Mouse (Mus musculus): ENCODE measurements at regions not wholly inside any gene's neighbourhood (a gene's known extent, or its start where the extent isn't known, plus 50 kb on each side); places are given as distances from the start of the nearest gene placed in this dataset.
"Not testable (repeated sequence)": the region's sequence is repeated elsewhere in the genome, so short reads cannot be mapped to it uniquely, and the experiment has no call there.

- H3K4me3 ChIP-seq = no peak overlapping the region
- DNase-seq (ENCODE audit: low spot score in 2 of 2) = no peak
- H3K27ac ChIP-seq = no peak overlapping the region
- no peak for TF ChIP-seq CTCF (conservative IDR thresholded peaks at IDR 0.05)
These were observed 60.6 kb upstream of the Helt start for GRCm38 (mm10) chr8:46355066-46355465.

- not testable (repeated sequence) for DNase-seq (ENCODE audit: low spot score in 2 of 2); H3K4me3 ChIP-seq
These were observed 63.5 kb upstream of the Helt start for GRCm38 (mm10) chr8:46357961-46358360.

GRCm38 (mm10) chr8:46362871-46363306, 68.4 kb upstream of the Helt start:
- DNase-seq (ENCODE audit: low spot score in 2 of 2) = no peak
- no peak overlapping the region for H3K4me3 ChIP-seq
- no peak for TF ChIP-seq CTCF (conservative IDR thresholded peaks at IDR 0.05)
- no peak overlapping the region for H3K27ac ChIP-seq

More at GRCm38 (mm10) chr8:46357961-46358360, 63.5 kb upstream of the Helt start:
- not testable (repeated sequence) for H3K27ac ChIP-seq

GRCm38 (mm10) chr8:46365711-46366110, 71.2 kb upstream of the Helt start:
- TF ChIP-seq CTCF (conservative IDR thresholded peaks at IDR 0.05) = no peak
- no peak for DNase-seq (ENCODE audit: low spot score in 2 of 2)
- Histone ChIP-seq H3K4me3 (no peak overlapping the region), H3K27ac (no peak overlapping the region)

GRCm38 (mm10) chr8:46367125-46367524, 72.7 kb upstream of the Helt start:
- DNase-seq (ENCODE audit: low spot score in 2 of 2) = no peak
- H3K27ac ChIP-seq = no peak overlapping the region
- no peak for TF ChIP-seq CTCF (conservative IDR thresholded peaks at IDR 0.05)

GRCm38 (mm10) chr8:46374092-46374491, 79.6 kb upstream of the Helt start:
- no peak for TF ChIP-seq CTCF (conservative IDR thresholded peaks at IDR 0.05)
- H3K4me3 ChIP-seq = no peak overlapping the region
- no peak for DNase-seq (ENCODE audit: low spot score in 2 of 2)

More at GRCm38 (mm10) chr8:46367125-46367524, 72.7 kb upstream of the Helt start:
- H3K4me3 ChIP-seq = no peak overlapping the region

GRCm38 (mm10) chr8:46375986-46376385, 81.5 kb upstream of the Helt start:
- no peak overlapping the region for H3K4me3 ChIP-seq
- DNase-seq (ENCODE audit: low spot score in 2 of 2) = no peak
- no peak for TF ChIP-seq CTCF (conservative IDR thresholded peaks at IDR 0.05)

More at GRCm38 (mm10) chr8:46374092-46374491, 79.6 kb upstream of the Helt start:
- no peak overlapping the region for H3K27ac ChIP-seq

GRCm38 (mm10) chr8:46384926-46385325, 85.9 kb upstream of the Acsl1 start:
- no peak for DNase-seq (ENCODE audit: low spot score in 2 of 2)
- H3K4me3 ChIP-seq = no peak overlapping the region
- no peak for TF ChIP-seq CTCF (conservative IDR thresholded peaks at IDR 0.05)
- H3K27ac ChIP-seq = no peak overlapping the region

More at GRCm38 (mm10) chr8:46375986-46376385, 81.5 kb upstream of the Helt start:
- no peak overlapping the region for H3K27ac ChIP-seq

- no peak overlapping the region for H3K4me3 ChIP-seq
- no peak for TF ChIP-seq CTCF (conservative IDR thresholded peaks at IDR 0.05)
- H3K27ac ChIP-seq = no peak overlapping the region
- no peak for DNase-seq (ENCODE audit: low spot score in 2 of 2)
These were observed 85.0 kb upstream of the Acsl1 start for GRCm38 (mm10) chr8:46385806-46386205.

- no peak for TF ChIP-seq CTCF (conservative IDR thresholded peaks at IDR 0.05)
- no peak for DNase-seq (ENCODE audit: low spot score in 2 of 2)
- Histone ChIP-seq H3K27ac (no peak overlapping the region), H3K4me3 (no peak overlapping the region)
These were observed 84.3 kb upstream of the Acsl1 start for GRCm38 (mm10) chr8:46386553-46386952.

- no peak for TF ChIP-seq CTCF (conservative IDR thresholded peaks at IDR 0.05)
- Histone ChIP-seq H3K4me3 (no peak overlapping the region), H3K27ac (no peak overlapping the region)
- no peak for DNase-seq (ENCODE audit: low spot score in 2 of 2)
These were observed 83.8 kb upstream of the Acsl1 start for GRCm38 (mm10) chr8:46387037-46387436.

- no peak for TF ChIP-seq CTCF (conservative IDR thresholded peaks at IDR 0.05)
- no peak for DNase-seq (ENCODE audit: low spot score in 2 of 2)
- Histone ChIP-seq H3K27ac (no peak overlapping the region), H3K4me3 (no peak overlapping the region)
These were observed 82.4 kb upstream of the Acsl1 start for GRCm38 (mm10) chr8:46388421-46388820.

- Histone ChIP-seq H3K27ac (no peak overlapping the region), H3K4me3 (no peak overlapping the region)
- DNase-seq (ENCODE audit: low spot score in 2 of 2) = no peak
- TF ChIP-seq CTCF (conservative IDR thresholded peaks at IDR 0.05) = no peak
These were observed 80.4 kb upstream of the Acsl1 start for GRCm38 (mm10) chr8:46390431-46390830.

GRCm38 (mm10) chr8:46391678-46392077, 79.2 kb upstream of the Acsl1 start:
- no peak for TF ChIP-seq CTCF (conservative IDR thresholded peaks at IDR 0.05)
- H3K27ac ChIP-seq = no peak overlapping the region
- DNase-seq (ENCODE audit: low spot score in 2 of 2) = no peak
- no peak overlapping the region for H3K4me3 ChIP-seq

- DNase-seq (ENCODE audit: low spot score in 2 of 2) = no peak
- H3K4me3 ChIP-seq = no peak overlapping the region
- no peak for TF ChIP-seq CTCF (conservative IDR thresholded peaks at IDR 0.05)
- H3K27ac ChIP-seq = no peak overlapping the region
These were observed 77.5 kb upstream of the Acsl1 start for GRCm38 (mm10) chr8:46393296-46393695.
